Mouse (Mus musculus) intestine, postnatal 0 days (tissue): ENCODE measurements at regions not wholly inside any gene's neighbourhood (a gene's known extent, or its start where the extent isn't known, plus 50 kb on each side); places are given as distances from the start of the nearest gene placed in this dataset.

Experiments
- ATAC-seq: fragments of 200-750 bp; cut with Nextera tagmentation; 2 replicates; pipeline ENCODE4 v1.8.0; 2017; ENCODE audit warnings: mild to moderate bottlenecking, moderate TSS enrichment, moderate library complexity
- H3K27ac ChIP-seq: fragments of 300-500 bp; sonication (generic); 2 replicates; pipeline ENCODE4 v1.5.1; 2014; ENCODE audit warnings: mild to moderate bottlenecking, low read depth, low read length, moderate library complexity
- H3K27me3 ChIP-seq: fragments of 300-500 bp; sonication (generic); replicated peaks from 2 replicates; pipeline ENCODE4 v1.6.1; 2014; ENCODE audit warnings: low read length, mixed read lengths; ENCODE audit not compliant: control insufficient read depth, insufficient read depth
- H3K36me3 ChIP-seq: fragments of 300-500 bp; sonication (generic); 2 replicates; pipeline ENCODE4 v1.6.1; 2014; ENCODE audit warnings: mild to moderate bottlenecking, moderate library complexity; ENCODE audit not compliant: control insufficient read depth, insufficient read depth
- H3K4me1 ChIP-seq: fragments of 300-500 bp; sonication (generic); replicated peaks from 2 replicates; pipeline ENCODE4 v1.6.1; 2014; ENCODE audit warnings: antibody characterized with exemption, low read length, mixed read lengths; ENCODE audit not compliant: control insufficient read depth, insufficient read depth
- H3K4me2 ChIP-seq: fragments of 300-500 bp; sonication (generic); replicated peaks from 2 replicates; pipeline ENCODE4 v1.6.1; 2014; ENCODE audit warnings: low read depth, mild to moderate bottlenecking, moderate library complexity
- H3K4me3 ChIP-seq: fragments of 300-500 bp; sonication (generic); 2 replicates; pipeline ENCODE4 v1.5.1; 2014; ENCODE audit warnings: low read depth, low read length
- H3K9ac ChIP-seq: fragments of 300-500 bp; sonication (generic); 2 replicates; pipeline ENCODE4 v1.6.1; 2014; ENCODE audit warnings: mild to moderate bottlenecking, low read depth, low read length
- H3K9me3 ChIP-seq: fragments of 300-500 bp; sonication (generic); 2 replicates; pipeline ENCODE4 v1.6.1; 2016; ENCODE audit warnings: mixed run types; ENCODE audit not compliant: control insufficient read depth
- CTCF ChIP-seq: sonication (generic); IDR thresholded peaks from 2 replicates; pipeline ENCODE4 v1.5.1; 2016; ENCODE audit warnings: low read depth, mild to moderate bottlenecking, control low read depth, antibody characterized with exemption, moderate library complexity
- WGBS: fragments of 180-500 bp; shearing (Covaris S2); extraction: QIAGEN DNeasy Blood & Tissue Kit; methylation state at CpG from one replicate; pipeline ENCODE4 v1.1.7; 2014; 5-methylcytosine and 5-hydroxymethylcytosine counted together

DNA sequence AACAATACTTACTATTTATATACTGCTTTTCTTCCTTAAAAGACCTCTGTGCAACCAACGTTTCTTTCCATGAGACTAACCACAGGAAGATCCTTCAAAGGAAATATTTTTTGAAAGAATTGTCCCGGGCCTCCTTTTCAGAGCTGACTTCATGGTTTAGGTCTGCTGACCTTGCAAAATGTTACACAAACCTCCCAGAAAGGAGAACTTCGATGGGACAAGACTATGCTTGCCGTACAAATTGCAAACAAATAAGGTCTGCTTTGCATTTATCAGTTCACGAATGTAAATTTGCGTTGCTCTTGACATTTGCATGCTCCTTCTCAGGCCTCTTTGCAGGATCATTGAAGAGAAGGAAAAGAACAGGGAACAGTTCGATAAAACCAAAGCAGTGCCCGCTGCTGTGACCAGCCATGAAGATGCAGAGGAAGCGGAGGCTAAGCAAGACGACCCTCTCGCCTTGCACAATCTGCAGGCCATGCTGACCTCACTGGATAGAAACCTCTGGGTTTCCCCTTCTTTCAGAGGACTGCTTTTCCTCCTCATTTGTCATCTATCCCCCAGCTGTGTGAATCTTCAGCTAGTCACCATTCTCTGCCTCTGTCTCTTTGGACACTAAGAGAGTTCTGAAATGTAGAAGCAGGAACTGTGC lies 147.2 kb downstream of the Kctd12 start:
- H3K27me3 ChIP-seq = no peaks in the 10 kb centered on the region
- WGBS = 80% methylated on average over 11 of the region's 11 CpGs
- no peak for TF ChIP-seq CTCF
- H3K4me2 ChIP-seq = no peak overlapping the region
- H3K4me3 ChIP-seq = no peak overlapping the region
- H3K4me1 ChIP-seq = no peaks in the 10 kb centered on the region
- no peak overlapping the region for H3K9ac ChIP-seq
- ATAC-seq = no peak
- H3K9me3 ChIP-seq = no peaks in the 10 kb centered on the region
- H3K27ac ChIP-seq = no peak overlapping the region
- H3K36me3 ChIP-seq = no peaks in the 10 kb centered on the region

DNA sequence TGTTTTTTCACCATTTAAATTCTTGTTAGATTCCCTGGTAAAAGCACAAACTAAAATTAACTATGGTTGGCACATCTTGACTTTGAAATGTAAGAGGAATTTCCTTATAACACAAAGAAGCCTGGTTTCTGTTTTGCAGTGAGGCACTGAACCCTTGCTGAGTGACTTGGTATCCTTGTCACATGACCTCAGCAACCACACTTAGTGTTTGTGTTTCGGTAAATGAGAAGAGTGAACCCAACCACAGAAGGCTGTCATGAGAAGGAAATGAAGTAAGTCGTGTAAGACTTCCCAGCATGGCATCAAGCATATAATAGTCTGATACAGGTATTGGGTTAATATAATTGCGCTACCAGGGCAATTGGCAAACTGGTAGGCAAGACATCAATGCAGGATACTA lies 154.0 kb downstream of the Kctd12 start:
- Histone ChIP-seq H3K27ac (no peak overlapping the region), H3K4me2 (no peak overlapping the region), H3K4me1 (no peaks in the 10 kb centered on the region), H3K36me3 (no peaks in the 10 kb centered on the region), H3K27me3 (no peaks in the 10 kb centered on the region), H3K4me3 (no peak overlapping the region), H3K9me3 (no peaks in the 10 kb centered on the region), H3K9ac (no peak overlapping the region)
- WGBS = 87% methylated on average over 3 of the region's 3 CpGs
- TF ChIP-seq CTCF = no peak
- no peak for ATAC-seq

DNA sequence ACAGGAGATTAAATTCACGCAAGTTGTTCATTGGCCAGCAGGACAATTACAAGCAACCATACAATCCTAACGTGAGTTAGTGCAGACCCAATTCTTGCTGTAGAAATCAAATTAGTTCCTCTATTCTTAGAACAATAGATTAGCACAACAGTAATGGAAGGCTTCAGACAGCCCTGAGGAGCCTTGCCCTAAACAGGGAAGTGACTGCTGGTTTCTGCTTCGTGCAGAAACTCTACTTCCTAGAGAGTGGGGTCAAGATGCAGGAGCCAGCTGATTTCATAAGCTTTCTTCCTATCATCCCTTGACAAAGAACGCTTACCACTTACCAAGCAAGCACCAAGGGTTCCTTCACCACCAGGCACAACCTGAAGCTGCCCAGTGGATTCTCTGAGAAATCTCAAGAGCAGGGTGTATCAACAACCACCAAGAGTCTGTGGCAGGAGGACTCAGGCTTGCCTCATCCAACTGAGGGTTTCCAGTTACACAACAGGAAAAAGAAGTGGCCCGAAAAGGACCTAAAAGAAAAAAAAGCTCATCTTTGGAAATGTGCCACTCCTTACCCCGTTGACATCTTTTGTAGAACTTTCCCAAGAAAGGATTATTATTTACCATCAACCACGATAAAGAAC lies 154.6 kb downstream of the Kctd12 start:
- ATAC-seq = no peak
- Histone ChIP-seq H3K9me3 (no peaks in the 10 kb centered on the region), H3K36me3 (no peaks in the 10 kb centered on the region), H3K4me1 (no peaks in the 10 kb centered on the region), H3K4me2 (no peak overlapping the region), H3K9ac (no peak overlapping the region), H3K27ac (no peak overlapping the region), H3K27me3 (no peaks in the 10 kb centered on the region), H3K4me3 (no peak overlapping the region)
- TF ChIP-seq CTCF = no peak
- WGBS = 79% methylated on average over 7 of the region's 7 CpGs

DNA sequence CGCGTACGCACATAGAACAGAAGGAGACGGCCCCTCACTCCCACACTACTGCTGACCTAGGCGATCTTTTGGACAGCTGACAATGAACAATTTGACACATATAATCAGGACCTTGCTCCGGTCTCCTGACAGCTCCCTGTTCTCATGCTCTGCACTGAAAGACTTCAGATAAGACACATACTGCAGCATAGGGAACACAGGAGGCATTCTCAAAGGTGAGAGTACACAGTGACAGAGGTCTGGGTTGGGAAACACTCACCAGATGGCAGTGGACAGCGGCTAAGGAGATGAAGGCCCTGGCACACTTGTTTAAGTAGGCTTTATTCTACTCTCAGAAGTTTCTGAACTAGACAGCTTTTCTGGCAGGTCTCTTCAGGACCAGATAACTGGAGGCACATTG lies 156.9 kb downstream of the Kctd12 start:
- H3K36me3 ChIP-seq = no peaks in the 10 kb centered on the region
- no peak overlapping the region for H3K4me3 ChIP-seq
- H3K4me2 ChIP-seq = no peak overlapping the region
- no peaks in the 10 kb centered on the region for H3K4me1 ChIP-seq
- no peak overlapping the region for H3K27ac ChIP-seq
- TF ChIP-seq CTCF = no peak
- no peaks in the 10 kb centered on the region for H3K9me3 ChIP-seq
- H3K27me3 ChIP-seq = no peaks in the 10 kb centered on the region
- ATAC-seq = no peak
- no peak overlapping the region for H3K9ac ChIP-seq
- WGBS = 82% methylated on average over 7 of the region's 7 CpGs

DNA sequence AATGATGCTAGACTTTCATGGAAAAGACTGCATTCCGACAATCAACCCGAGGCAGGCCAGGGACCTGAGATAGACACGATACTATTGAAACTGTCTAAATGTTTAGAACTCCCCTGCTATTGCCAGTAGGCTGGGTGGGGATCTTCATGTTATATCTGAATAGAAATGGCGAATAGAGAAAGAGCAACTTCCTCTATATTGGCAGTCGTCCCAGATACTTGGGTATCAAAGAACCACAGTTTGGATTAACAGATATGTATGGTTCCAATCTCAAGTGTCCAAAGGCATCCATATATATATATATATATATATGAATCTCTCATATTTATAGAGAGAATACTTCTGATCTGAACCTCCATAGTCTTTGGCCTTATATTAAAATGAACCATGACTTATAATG lies 161.8 kb downstream of the Kctd12 start:
- no peak overlapping the region for H3K4me2 ChIP-seq
- no peak for ATAC-seq
- TF ChIP-seq CTCF = no peak
- WGBS = 79% methylated on average over 5 of the region's 5 CpGs
- H3K27ac ChIP-seq = no peak overlapping the region
- H3K27me3 ChIP-seq = no peaks in the 10 kb centered on the region
- no peak overlapping the region for H3K9ac ChIP-seq
- no peak overlapping the region for H3K4me3 ChIP-seq
- H3K9me3 ChIP-seq = no peaks in the 10 kb centered on the region
- H3K36me3 ChIP-seq = no peaks in the 10 kb centered on the region
- no peaks in the 10 kb centered on the region for H3K4me1 ChIP-seq

DNA sequence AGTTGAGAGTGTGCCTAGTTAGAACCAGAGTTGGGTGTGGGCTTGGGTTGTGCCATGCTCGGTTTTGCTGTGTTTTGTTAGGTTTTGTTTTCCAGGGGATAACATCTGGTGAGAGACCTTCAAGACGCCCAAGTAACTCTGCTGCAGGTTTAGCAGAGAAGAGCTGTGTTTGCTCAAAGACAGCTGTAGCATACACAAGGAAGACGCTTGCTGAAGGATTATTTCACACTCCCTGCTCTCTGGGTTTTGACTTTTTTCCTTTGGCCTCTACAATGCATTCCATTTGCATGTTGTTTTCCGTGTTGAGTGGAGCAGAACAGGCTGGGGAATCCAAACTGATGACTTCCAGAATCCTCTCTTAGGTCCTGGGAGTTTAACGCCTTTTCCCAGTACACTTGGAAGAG lies 170.8 kb downstream of the Kctd12 start:
- no peak overlapping the region for H3K9ac ChIP-seq
- WGBS = 39% methylated on average over 5 of the region's 5 CpGs
- H3K4me3 ChIP-seq = no peak overlapping the region
- H3K9me3 ChIP-seq = no peaks in the 10 kb centered on the region
- TF ChIP-seq CTCF = no peak
- H3K27me3 ChIP-seq = no peaks in the 10 kb centered on the region
- H3K4me2 ChIP-seq = no peak overlapping the region
- H3K27ac ChIP-seq = no peak overlapping the region
- H3K36me3 ChIP-seq = no peaks in the 10 kb centered on the region
- ATAC-seq = no peak
- no peaks in the 10 kb centered on the region for H3K4me1 ChIP-seq
